Mouse (Mus musculus) CD4-positive helper T cell, adult 2 months (primary cell): ENCODE results near the gene Mphosph6.

Source experiments
- DNase-seq: peaks from one replicate; pipeline ENCODE4 v3.0.0-alpha.2; 2012; ENCODE audit warnings: low read depth, missing footprints, low spot score

Gene Mphosph6

DNA sequence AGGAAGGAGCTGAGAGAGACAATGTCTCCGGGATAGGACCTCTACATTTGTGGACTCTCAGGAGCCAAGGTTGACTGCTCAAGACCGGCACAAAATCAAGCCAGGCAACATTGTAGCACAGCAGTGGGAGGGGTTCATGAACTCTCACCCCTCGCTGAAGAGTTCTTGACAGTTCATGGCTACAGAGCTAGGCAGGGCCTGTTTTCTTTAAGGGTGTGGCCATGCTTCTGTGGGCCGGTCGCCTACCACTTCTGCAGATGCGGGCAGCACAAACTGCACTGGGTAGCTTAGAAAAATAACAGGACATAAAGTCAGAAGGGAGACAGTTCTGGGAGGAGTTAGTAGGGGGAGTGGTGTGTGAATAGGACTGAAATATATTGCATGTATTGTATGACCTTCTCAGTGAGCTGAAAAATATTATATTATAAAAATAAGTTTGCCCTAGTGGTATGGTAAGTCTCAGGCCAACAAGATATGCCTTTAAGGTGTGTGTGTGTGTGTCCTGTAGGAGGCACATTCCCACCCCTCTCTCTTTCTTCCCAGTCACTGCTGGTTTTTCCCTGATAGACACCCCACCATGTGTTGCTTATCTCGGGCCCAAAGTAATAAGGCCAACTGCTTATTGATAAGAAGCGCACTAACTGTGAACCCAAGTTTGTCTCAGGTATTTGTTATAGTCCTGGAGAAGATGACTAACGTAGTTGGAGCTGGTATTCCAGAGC is 30.5 kb downstream of the Mphosph6 start:
- no peak for DNase-seq

- DNase-seq: no peak
Measured at GRCm38 (mm10) chr8:117768971-117769370, 32.8 kb downstream of the Mphosph6 start.

DNA sequence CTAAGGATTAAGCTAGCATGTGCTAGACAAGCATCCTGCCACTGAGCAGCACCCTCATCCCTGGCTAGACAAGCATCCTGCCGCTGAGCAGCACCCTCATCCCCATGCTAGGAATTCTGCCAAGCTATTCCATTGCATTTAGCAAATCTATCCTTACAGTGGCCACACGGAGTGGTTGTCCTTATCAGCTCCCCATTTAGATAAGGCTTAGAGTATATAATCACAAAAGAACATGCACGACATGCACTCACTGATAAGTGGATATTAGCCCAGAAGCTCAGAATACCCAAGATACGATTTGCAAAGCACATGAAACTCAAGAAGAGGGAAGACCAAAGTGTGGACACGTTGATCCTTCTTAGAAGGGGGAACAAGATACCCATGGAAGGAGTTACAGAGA is 35.8 kb downstream of the Mphosph6 start:
- no peak for DNase-seq

DNA sequence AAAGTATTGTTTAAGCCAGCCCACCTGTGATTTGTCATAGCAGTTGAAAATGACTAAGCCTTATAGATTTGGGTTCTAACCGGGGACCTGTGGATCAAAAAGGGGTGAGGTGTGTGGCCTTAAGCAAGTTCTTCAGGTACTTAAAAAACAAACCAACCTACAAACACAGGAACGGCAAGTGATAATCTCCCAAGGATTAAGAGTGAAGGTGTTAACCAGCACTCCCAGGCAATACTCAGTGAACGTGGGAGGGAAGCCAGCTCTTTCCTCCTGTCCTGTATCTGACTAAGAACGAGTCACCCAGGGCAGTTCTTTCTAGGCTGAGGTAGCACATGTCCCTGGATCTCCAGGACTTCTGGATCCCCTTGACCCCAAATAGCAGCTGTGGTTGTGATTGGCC is 37.1 kb downstream of the Mphosph6 start:
- no peak for DNase-seq

GRCm38 (mm10) chr8:117762776-117763175 is 39.0 kb downstream of the Mphosph6 start:
- no peak for DNase-seq

DNA sequence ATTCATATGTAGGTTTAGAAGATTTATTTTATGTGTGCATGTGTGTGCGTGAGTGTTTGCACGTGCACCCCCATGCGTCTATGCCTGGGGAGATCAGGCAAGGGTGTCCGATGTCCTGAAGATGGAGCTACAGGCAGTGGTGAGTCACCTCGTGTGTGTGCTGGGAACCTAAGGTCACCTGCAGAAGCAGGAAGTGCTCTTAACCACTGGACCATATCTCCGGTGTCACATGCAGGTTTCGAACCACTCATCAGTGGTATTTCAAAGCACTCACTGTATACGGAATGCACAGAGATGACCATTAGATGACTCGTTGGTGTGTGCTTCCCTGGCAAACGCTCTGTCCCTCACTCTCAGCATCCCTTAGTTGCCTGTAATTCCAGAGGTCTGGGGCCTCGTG is 43.8 kb downstream of the Mphosph6 start:
- no peak for DNase-seq

DNA sequence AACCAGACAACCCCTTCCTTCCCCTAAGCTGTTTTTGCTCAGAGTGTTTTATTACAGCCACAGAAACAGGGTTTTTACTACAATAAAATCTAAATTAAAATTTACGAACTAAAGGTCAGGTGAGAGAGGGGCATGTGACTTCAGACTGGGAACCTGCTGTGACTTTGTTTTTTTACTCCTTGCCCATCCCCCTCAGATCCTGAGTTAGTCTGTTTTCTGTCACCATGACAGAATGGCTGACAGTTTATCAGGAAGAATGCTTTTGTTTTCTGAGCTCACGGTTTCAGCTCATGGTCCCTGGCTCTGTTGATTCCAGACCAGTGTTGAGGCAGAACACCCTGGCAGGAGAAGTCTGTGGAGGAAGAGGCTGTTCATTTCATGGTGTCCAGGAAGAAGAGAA is 52.3 kb downstream of the Mphosph6 start:
- DNase-seq: no peak

DNA sequence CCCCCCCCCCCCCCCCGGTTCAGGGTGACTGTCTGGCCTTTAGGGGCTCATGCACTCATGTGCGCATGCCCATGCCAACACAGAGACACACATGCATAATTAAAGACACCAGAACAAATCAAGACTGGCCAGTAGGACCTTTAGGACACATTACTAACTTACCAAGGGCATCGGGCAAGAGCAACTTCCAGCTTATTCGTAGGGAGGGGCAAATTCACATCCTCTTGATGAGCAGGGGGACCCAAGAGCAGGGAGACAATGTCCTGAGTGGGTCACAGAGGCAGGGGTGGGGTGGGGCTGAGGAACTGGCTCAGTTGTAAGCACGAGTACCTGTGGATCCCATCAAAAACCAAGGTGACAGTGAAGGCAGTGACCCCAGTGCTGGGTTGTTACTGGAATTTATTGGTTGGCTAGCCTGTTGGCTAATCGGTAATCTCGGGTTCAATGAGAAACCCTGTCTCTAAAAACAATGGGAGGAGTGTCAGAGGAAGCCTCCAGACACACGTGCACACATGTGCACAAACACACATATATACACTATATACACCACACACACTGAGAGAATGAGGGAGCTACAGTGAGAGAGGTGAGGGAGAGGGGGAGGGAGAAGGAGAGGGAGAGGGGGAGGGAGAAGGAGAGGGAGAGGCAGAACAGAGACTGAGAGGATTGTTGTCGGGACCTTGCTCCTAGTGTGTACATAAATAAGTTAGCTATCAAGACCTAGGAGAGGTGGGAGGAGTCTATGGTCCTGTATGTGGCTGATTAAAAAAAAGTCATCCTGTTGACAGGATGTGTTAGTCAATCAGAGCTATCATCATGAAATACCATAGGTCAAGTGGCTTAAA is 53.6 kb downstream of the Mphosph6 start:
- DNase-seq: no peak

GRCm38 (mm10) chr8:117747428-117747827 is 54.3 kb downstream of the Mphosph6 start:
- no peak for DNase-seq

GRCm38 (mm10) chr8:117746651-117747050 is 55.1 kb downstream of the Mphosph6 start:
- no peak for DNase-seq

DNA sequence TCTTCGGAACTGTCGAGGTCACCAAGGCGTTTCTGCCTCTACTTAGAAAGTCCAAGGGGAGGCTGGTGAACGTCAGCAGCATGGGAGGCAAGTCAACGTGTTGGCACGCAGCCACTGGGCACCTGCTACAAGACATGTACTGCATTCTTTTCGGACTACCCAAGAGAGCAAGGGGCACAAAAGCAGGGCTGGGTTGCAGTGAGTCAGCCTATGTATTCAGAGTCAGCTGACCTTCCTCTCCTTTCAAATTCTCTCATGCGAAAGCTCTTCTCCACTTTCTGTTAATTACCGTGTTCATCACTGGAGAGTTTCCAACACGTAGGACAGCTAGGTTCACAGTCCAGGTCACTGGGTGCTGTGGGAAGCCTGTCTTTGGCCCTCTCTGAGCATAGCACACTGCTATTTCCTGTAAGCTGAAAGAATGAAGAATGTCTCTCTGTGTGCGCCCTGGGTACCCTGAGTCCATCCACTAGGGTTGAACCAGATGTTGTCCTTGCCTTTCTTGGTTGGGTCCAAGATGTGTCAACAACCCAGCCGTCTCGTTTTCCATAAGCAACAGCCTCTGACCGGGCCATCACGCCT is 59.2 kb downstream of the Mphosph6 start:
- no peak for DNase-seq
